Mouse (Mus musculus) liver, embryonic 13.5 days (tissue): ENCODE data around the gene Snx10. TPM values are rescaled to one million over a fixed set of nuclear protein-coding genes. Genes with fewer than 3 reads are reported as not detected.
A peak's percentile ranks its signal among the peaks of the same experiment; 100 is the strongest.

Experiments
- ATAC-seq: fragments of 200-750 bp; cut with Nextera tagmentation; 2 replicates; pipeline ENCODE4 v1.8.0; 2017; ENCODE audit warnings: low read depth, mild to moderate bottlenecking, moderate number of reproducible peaks, moderate library complexity
- DNase-seq: peaks from one replicate; pipeline ENCODE4 v3.0.0; 2022
- H3K27ac ChIP-seq: fragments of 300-500 bp; sonication (generic); 2 replicates; pipeline ENCODE4 v1.5.1; 2015; ENCODE audit warnings: moderate library complexity, mild to moderate bottlenecking, inconsistent platforms
- H3K27me3 ChIP-seq: fragments of 300-500 bp; sonication (generic); 2 replicates; pipeline ENCODE4 v1.6.1; 2015; ENCODE audit warnings: mild to moderate bottlenecking, inconsistent platforms
- H3K36me3 ChIP-seq: fragments of 300-500 bp; sonication (generic); 2 replicates; pipeline ENCODE4 v1.6.1; 2015; ENCODE audit warnings: mild to moderate bottlenecking, inconsistent platforms
- H3K4me1 ChIP-seq: fragments of 300-500 bp; sonication (generic); replicated peaks from 2 replicates; pipeline ENCODE4 v1.6.1; 2015; ENCODE audit warnings: inconsistent platforms
- H3K4me2 ChIP-seq: fragments of 300-500 bp; sonication (generic); 2 replicates; pipeline ENCODE4 v1.6.1; 2015; ENCODE audit warnings: inconsistent platforms, mild to moderate bottlenecking, moderate library complexity
- H3K4me3 ChIP-seq: fragments of 300-500 bp; sonication (generic); replicated peaks from 2 replicates; pipeline ENCODE4 v1.5.1; 2015; ENCODE audit warnings: mild to moderate bottlenecking, inconsistent platforms
- H3K9ac ChIP-seq: fragments of 300-500 bp; sonication (generic); 2 replicates; pipeline ENCODE4 v1.6.1; 2015; ENCODE audit warnings: mild to moderate bottlenecking, inconsistent platforms
- H3K9me3 ChIP-seq: fragments of 300-500 bp; sonication (generic); replicated peaks from 2 replicates; pipeline ENCODE4 v1.6.1; 2016; ENCODE audit warnings: inconsistent platforms
- WGBS: fragments of 180-500 bp; shearing (Covaris S2); methylation state at CpG from one replicate; pipeline ENCODE4 v1.1.7; 2015; ENCODE audit not compliant: insufficient replicate concordance; 5-methylcytosine and 5-hydroxymethylcytosine counted together
- microRNA-seq: library from miRNA; unstranded; fragments of <30 nt; microRNA quantifications from one replicate; pipeline ENCODE4, GENCODE M21; 2016
- polyA plus RNA-seq: library from polyadenylated mRNA; unstranded; fragments of >200 nt; fragmentation: Nextera tagmentation; extraction: Ambion mirVana; gene quantifications from 2 replicates; pipeline ENCODE4 v1.2.1, GENCODE M21; 2015

Snx10 gene
- polyA plus RNA-seq, 1 experiment from 2014 or later, result 5.0 TPM

DNA sequence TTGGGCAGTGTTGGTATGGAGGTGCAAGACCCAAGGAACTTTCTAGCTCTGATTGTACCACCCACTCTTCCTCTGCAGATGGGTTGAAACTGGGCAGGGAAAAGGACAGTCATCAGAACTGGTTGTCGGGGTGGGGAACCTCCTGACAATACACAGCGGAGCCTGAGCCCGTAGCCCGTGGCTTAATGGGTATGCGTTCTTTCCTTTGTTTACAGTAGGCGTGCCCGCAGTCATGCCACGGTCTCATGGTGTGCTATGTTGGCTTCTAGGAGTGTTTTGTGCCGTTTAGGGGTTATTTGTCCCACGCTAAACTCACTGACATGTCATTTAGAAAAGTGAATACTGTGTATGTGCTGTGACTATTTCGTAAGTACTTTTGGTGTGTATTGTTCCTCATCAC lies 90.0 kb downstream of the Snx10 start:
- H3K27me3 ChIP-seq, result peaks cover 43% of the 10 kb centered on the region
- WGBS, result 70% methylated on average over 11 of the region's 11 CpGs
- H3K4me1 ChIP-seq, result peaks cover 14% of the 10 kb centered on the region
- no peaks in the 10 kb centered on the region for H3K36me3 ChIP-seq
- no peak overlapping the region for H3K4me3 ChIP-seq
- no peak overlapping the region for H3K4me2 ChIP-seq
- no peaks in the 10 kb centered on the region for H3K9me3 ChIP-seq
- no peak overlapping the region for H3K27ac ChIP-seq
- DNase-seq (no peak), ATAC-seq (no peak)
- H3K9ac ChIP-seq, result no peak overlapping the region

DNA sequence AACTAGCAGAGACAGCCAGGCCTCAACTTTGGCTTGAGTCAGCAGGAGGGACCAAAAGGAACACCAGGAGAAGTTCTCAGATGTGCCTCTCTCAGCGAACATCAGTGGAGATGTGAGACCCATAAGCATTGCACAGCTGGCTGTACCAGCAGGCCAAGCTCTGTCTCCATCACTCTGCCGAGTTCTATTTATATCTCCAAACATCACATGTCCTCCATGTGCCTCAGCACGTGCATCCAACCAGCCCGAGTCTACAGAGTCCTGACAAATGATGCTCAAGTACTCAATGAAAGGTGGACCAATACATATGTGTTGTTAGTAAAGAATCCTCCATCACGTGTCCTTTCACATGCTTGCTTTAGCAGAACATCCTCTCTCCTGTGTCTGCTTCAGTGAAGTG lies 103.1 kb downstream of the Snx10 start:
- Histone ChIP-seq H3K9ac (no peak overlapping the region), H3K27me3 (no peaks in the 10 kb centered on the region), H3K4me1 (peaks cover 16% of the 10 kb centered on the region), H3K36me3 (no peaks in the 10 kb centered on the region), H3K27ac (no peak overlapping the region), H3K4me2 (no peak overlapping the region), H3K9me3 (no peaks in the 10 kb centered on the region), H3K4me3 (no peak overlapping the region)
- ATAC-seq (no peak), DNase-seq (no peak)
- WGBS, result 68% methylated on average over 5 of the region's 5 CpGs

DNA sequence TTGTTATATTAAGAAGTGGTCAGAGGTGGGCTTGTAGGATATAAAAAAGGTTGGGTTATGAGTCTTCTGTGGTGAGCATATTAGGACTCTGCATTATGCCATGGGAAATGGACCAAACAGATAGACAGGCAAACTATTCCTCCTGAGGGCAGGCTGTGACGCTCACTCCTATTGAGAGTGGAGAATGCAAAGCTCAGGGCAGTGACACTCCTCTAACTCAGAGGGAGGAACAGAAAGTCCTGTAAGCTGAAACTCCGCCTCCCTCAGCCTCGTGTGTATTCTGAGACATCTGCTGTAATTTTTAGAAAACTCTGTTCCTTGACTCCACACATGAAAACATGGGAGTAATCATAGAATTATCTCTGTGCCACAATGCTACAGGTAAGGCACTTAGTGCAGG lies 106.0 kb downstream of the Snx10 start:
- Histone ChIP-seq H3K36me3 (no peaks in the 10 kb centered on the region), H3K4me1 (peaks cover 40% of the 10 kb centered on the region), H3K4me2 (no peak overlapping the region), H3K4me3 (no peak overlapping the region), H3K27ac (no peak overlapping the region), H3K9me3 (no peaks in the 10 kb centered on the region), H3K9ac (no peak overlapping the region), H3K27me3 (0 out of 2 replicates have a peak, but pooled peaks cover under 1% of the 10 kb centered on the region)
- 32% methylated on average over 3 of the region's 3 CpGs for WGBS
- DNase-seq (no peak), ATAC-seq (no peak)

DNA sequence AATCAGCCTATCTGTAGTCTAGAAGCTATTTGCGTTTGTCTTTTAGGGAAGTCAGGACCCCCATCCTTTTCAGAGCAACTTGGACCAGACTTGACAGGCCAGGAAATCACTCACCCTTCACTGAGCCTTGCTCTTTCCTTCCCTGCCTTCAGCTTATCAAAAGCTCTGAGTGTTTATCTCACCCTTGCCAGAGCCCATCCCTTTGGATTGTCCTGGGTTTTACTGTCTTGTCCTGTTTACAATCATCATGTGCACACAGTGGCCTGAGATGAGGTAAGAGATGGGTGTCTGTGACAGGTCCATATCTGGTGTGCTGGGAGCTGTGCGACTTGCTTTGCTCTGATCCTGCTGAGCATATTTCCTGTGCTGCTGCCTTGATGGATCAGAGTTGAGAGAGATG lies 106.5 kb downstream of the Snx10 start:
- DNase-seq (no peak), ATAC-seq (no peak)
- Histone ChIP-seq H3K9ac (no peak overlapping the region), H3K27me3 (0 out of 2 replicates have a peak, but pooled peaks cover 4% of the 10 kb centered on the region), H3K4me1 (peaks cover 45% of the 10 kb centered on the region), H3K27ac (no peak overlapping the region), H3K36me3 (no peaks in the 10 kb centered on the region), H3K9me3 (no peaks in the 10 kb centered on the region), H3K4me2 (no peak overlapping the region), H3K4me3 (no peak overlapping the region)
- 17% methylated on average over 2 of the region's 2 CpGs for WGBS

DNA sequence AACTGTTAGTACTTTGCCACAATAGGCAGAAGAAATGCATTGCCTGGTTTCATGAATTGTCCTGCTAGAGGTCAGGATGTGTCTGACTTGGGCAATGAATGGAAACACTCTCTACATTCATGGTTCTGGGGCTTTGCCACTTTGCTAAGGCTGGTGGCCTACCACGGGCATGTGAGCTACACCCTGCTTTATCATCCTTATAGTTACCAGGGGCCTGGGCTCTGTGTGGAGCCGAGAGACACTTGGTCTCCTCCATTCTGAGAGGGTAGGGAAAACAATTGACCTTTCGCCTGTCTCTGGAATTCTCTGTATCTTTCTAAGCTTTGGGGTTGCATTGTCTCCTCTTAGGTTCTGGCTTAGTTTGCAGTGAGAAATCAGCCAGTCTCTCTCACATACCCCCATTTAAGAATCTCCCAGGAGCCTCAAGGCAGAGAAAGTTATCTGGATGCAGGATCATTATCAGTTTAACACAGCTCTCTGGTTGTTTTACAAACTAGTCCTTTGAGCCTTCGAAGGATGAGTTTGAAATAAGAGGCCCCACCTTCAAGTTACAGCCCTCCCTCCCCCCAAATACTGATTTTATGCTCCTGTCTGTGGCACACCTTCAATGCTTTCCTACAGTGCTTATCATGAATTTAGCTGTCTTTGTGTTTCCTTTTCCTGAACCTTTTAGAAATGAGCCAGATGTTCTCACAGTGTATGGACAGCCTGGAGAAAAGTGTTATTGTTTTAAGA lies 109.4 kb downstream of the Snx10 start:
- peak; percentile 66 for ATAC-seq
- Histone ChIP-seq H3K27me3 (peaks cover 8% of the 10 kb centered on the region; the same call in 1 of the 2 replicates), H3K4me1 (peaks cover 58% of the 10 kb centered on the region), H3K4me2 (peak overlapping the region; percentile 54), H3K36me3 (no peaks in the 10 kb centered on the region), H3K27ac (peak overlapping the region; percentile 65), H3K9ac (peak overlapping the region; percentile 1; the same call in 1 of the 2 replicates), H3K9me3 (no peaks in the 10 kb centered on the region), H3K4me3 (no peak overlapping the region)
- DNase-seq, result no peak
- WGBS, result 24% methylated on average over 4 of the region's 4 CpGs

DNA sequence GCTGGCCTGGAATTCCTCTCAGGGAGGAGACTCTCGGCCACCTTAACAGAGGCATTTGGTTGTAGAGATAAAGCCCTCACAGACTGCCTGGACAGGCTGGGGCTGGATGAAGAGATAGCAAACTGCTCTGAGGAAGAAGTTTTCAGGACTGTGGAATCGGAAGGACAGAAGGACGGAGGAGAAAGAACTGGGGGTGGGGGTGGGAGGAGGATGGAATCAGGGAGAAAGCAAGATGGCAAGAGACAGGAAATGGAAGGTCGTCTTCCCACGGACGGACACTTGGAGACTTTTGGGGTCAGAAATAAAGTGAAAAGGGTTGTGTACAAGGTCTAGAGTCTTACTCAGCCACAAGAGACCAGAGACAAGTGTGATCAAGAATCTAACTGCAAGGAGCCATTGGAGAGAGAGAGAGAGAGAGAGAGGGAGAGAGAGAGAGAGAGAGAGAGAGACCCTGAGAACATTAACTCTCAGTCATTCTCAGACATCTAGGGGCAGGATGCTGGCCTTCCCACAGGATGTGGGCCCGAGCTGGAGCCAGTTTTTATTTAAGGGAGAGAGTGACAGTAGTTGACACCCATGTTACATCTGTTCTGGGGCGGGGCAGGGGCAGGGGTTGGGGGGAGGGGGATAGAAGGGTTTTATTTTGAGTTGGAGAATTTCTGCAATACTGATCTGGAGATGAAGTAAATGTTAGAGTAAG lies 110.1 kb downstream of the Snx10 start:
- H3K4me2 ChIP-seq, result peak overlapping the region; percentile 54
- peak; percentile 92 for ATAC-seq
- peaks cover 8% of the 10 kb centered on the region; the same call in 1 of the 2 replicates for H3K27me3 ChIP-seq
- H3K27ac ChIP-seq, result peak overlapping the region; percentile 65
- no peak overlapping the region for H3K9ac ChIP-seq
- no peaks in the 10 kb centered on the region for H3K9me3 ChIP-seq
- no peak overlapping the region for H3K4me3 ChIP-seq
- H3K4me1 ChIP-seq, result peaks cover 58% of the 10 kb centered on the region
- DNase-seq, result peak; percentile 45
- no peaks in the 10 kb centered on the region for H3K36me3 ChIP-seq
- WGBS, result 12% methylated on average over 8 of the region's 8 CpGs

DNA sequence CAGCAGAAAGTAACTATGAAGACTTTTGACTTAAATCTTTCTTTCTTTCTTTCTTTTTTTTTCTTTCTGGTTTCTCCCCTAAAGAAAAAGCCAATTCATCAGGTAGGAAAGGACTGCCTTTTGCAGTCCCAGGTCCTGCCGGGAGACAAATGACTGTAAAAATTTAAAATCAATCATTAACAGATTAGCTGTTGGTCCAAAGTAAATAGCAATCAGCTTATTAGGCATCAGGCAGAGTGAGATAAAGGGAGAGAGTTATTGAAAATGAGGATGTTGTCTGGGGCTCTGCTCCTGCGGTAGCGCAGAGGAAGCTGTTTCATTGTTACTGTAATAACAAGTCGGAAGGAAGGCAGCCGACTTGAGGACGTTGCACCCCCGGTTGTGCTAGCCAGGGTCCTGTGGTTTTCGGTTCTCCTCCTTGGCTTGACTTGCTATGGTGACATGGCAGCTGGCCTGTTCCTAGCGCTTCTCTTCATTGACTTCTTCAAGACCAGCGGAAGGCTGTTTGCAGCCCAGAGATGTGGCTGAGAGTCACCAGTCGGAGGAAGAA lies 112.4 kb downstream of the Snx10 start:
- ATAC-seq (no peak), DNase-seq (no peak)
- no peak overlapping the region for H3K4me3 ChIP-seq
- H3K4me1 ChIP-seq, result peaks cover 52% of the 10 kb centered on the region
- no peak overlapping the region for H3K27ac ChIP-seq
- peak overlapping the region; percentile 15 for H3K4me2 ChIP-seq
- no peaks in the 10 kb centered on the region for H3K9me3 ChIP-seq
- peaks cover 8% of the 10 kb centered on the region; the same call in 1 of the 2 replicates for H3K27me3 ChIP-seq
- 12% methylated on average over 11 of the region's 11 CpGs for WGBS
- H3K9ac ChIP-seq, result no peak overlapping the region
- no peaks in the 10 kb centered on the region for H3K36me3 ChIP-seq

Small RNAs within 50 kb of the gene (microRNA-seq; reads per million reads assigned to microRNA genes)
- gene Gm22914, result not detected

Other genes starting within 250 kb of the Snx10 start
- gene Nfe2l3, start 91.2 kb upstream of the Snx10 start, polyA plus RNA-seq, result 0.13 and 0.22 TPM in 2 replicates
- 966 and 1,238 TPM in 2 replicates for gene Hnrnpa2b1, start 54.0 kb upstream of the Snx10 start, polyA plus RNA-seq
- gene Cbx3, start 53.5 kb upstream of the Snx10 start, polyA plus RNA-seq, result 285 and 331 TPM in 2 replicates